Mouse (Mus musculus): ENCODE data around the gene 9030612E09Rik. TPM values are rescaled to one million over a fixed set of nuclear protein-coding genes. Genes with fewer than 3 reads are reported as not detected.

The 9030612E09Rik gene
- total and polyA plus RNA-seq, 3 experiments, result 0.15 TPM; not detected in 2

Other genes starting within 250 kb of the 9030612E09Rik start
- 0.04 TPM in 2 replicates for gene Sobp, start 174 bp upstream of the 9030612E09Rik start, total RNA-seq (2012; rRNA removed)
- 0.08 and 0.22 TPM in 2 replicates for gene Sobp, start 174 bp upstream of the 9030612E09Rik start, total RNA-seq (2014; rRNA removed)
- 0.56 and 0.77 TPM in 2 replicates for gene Sobp, start 174 bp upstream of the 9030612E09Rik start, polyA plus RNA-seq (2012; ENCODE audit: insufficient read length, low read depth)
- gene Pdss2, start 46.8 kb downstream of the 9030612E09Rik start, total RNA-seq (2012; rRNA removed), result 11.1 and 12.5 TPM in 2 replicates
- gene Pdss2, start 46.8 kb downstream of the 9030612E09Rik start, total RNA-seq (2014; rRNA removed), result 17.9 and 18.4 TPM in 2 replicates
- gene Pdss2, start 46.8 kb downstream of the 9030612E09Rik start, polyA plus RNA-seq (2012; ENCODE audit: insufficient read length, low read depth), result 13.2 and 14.3 TPM in 2 replicates